23 mouse cellular contexts compared by ENCODE assay signal in the genomic region with DNA sequence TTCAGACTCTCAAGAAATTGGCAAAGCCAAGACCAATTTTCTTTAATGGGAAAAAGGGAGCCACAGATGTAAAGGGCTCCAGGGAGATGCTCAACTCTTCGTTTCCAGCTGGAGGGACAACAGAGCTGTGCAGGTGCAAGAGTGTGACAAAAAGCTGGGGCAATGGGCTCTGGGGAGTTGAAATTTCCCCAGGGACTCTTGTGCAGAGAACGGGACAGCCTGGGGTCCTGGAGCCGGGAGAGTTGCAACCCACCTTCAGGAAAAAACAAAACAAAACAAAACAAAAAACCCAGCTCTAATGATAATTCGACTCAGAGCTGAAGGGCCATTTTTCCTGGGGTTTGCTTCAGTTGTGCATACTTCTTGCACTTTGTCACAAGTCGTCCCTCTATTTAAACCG. TPM values are rescaled to one million over a fixed set of nuclear protein-coding genes. Genes with fewer than 3 reads are reported as not detected.
A peak's percentile ranks its signal among the peaks of the same experiment; 100 is the strongest.
DNase-seq lines count a peak whose midpoint lies in the region; ATAC-seq and TF ChIP-seq lines count a peak whose summit lies in the region.
"Had no signal": no experiment of that assay in that cellular context is flagged by ENCODE, and none has a peak within 500 bp of the region (broad histone marks: within the 10 kb centered on the region; RNA-seq: fewer than 3 reads in every experiment).

No protein-coding gene starts in this region.

- WGBS in midbrain, embryonic 11.5 days = 79% methylated on average over 6 of the region's 6 CpGs
- WGBS in midbrain, embryonic 16.5 days = 80% methylated on average over 6 of the region's 6 CpGs
- WGBS in limb, embryonic 14.5 days = 77% methylated on average over 6 of the region's 6 CpGs

- no peaks in the 10 kb centered on the region for H3K27me3 ChIP-seq in midbrain, embryonic 11.5 days (ENCODE audit: control insufficient read depth, insufficient read depth, low read length)
- H3K27me3 ChIP-seq in midbrain, embryonic 16.5 days (ENCODE audit: control insufficient read depth, insufficient read depth, low read depth, low read length) = no peaks in the 10 kb centered on the region; the same call in 1 of the 2 replicates
- H3K27me3 ChIP-seq in limb, embryonic 14.5 days (ENCODE audit: control insufficient read depth, insufficient read depth, low read length) = no peaks in the 10 kb centered on the region
- H3K27me3 ChIP-seq: embryonic facial prominence, embryonic 13.5 days; forebrain, embryonic 13.5 days; forebrain, embryonic 15.5 days; Patski had no signal

- no peak overlapping the region for H3K27ac ChIP-seq in midbrain, embryonic 11.5 days (ENCODE audit: low read depth, low read length)
- no peak overlapping the region for H3K27ac ChIP-seq in midbrain, embryonic 16.5 days (ENCODE audit: low read length)
- H3K27ac ChIP-seq in limb, embryonic 14.5 days (replicated peaks; ENCODE audit: low read depth, low read length) = peak overlapping the region; percentile 27; the same call in 1 of the 2 replicates
- H3K27ac ChIP-seq: embryonic facial prominence, embryonic 13.5 days; forebrain, embryonic 13.5 days; forebrain, embryonic 15.5 days had no signal

- H3K4me1 ChIP-seq in midbrain, embryonic 11.5 days (ENCODE audit: control insufficient read depth, insufficient read depth, low read length) = peaks cover 10% of the 10 kb centered on the region
- H3K4me1 ChIP-seq in midbrain, embryonic 16.5 days (ENCODE audit: control insufficient read depth, insufficient read depth, low read length) = peaks cover 2% of the 10 kb centered on the region; the same call in 1 of the 2 replicates
- peaks cover 12% of the 10 kb centered on the region; the same call in 1 of the 2 replicates for H3K4me1 ChIP-seq in limb, embryonic 14.5 days (ENCODE audit: control insufficient read depth, insufficient read depth, low read length)
- H3K4me1 ChIP-seq: forebrain, embryonic 15.5 days had no signal

- no peaks in the 10 kb centered on the region for H3K9me3 ChIP-seq in midbrain, embryonic 11.5 days (ENCODE audit: control insufficient read depth, low read length)
- H3K9me3 ChIP-seq in midbrain, embryonic 16.5 days (replicated peaks; ENCODE audit: control insufficient read depth, low read length, poor library complexity, severe bottlenecking) = no peaks in the 10 kb centered on the region
- no peaks in the 10 kb centered on the region for H3K9me3 ChIP-seq in limb, embryonic 14.5 days (ENCODE audit: control insufficient read depth, low read length)
- H3K9me3 ChIP-seq: forebrain, embryonic 13.5 days; forebrain, embryonic 15.5 days; G1E had no signal

- H3K4me2 ChIP-seq in midbrain, embryonic 11.5 days = no peak overlapping the region
- no peak overlapping the region for H3K4me2 ChIP-seq in midbrain, embryonic 16.5 days (ENCODE audit: low read length)
- H3K4me2 ChIP-seq in limb, embryonic 14.5 days (replicated peaks; ENCODE audit: low read depth, low read length, severe bottlenecking) = no peak overlapping the region
- H3K4me2 ChIP-seq: embryonic facial prominence, embryonic 13.5 days; forebrain, embryonic 13.5 days; forebrain, embryonic 15.5 days had no signal

- no peak for ATAC-seq in midbrain, embryonic 11.5 days (ENCODE audit: low FRiP score)
- no peak for ATAC-seq in midbrain, embryonic 16.5 days
- ATAC-seq in limb, embryonic 14.5 days (ENCODE audit: low FRiP score, low read depth) = no peak
- ATAC-seq: activated CD4-positive, CD25-positive, alpha-beta regulatory T cell, adult 4 months; forebrain, embryonic 13.5 days; forebrain, embryonic 15.5 days; forebrain, postnatal 0 days; Patski had no signal

- no peaks in the 10 kb centered on the region for H3K36me3 ChIP-seq in midbrain, embryonic 11.5 days (ENCODE audit: control insufficient read depth, insufficient read depth, low read length)
- H3K36me3 ChIP-seq in midbrain, embryonic 16.5 days (ENCODE audit: control insufficient read depth, insufficient read depth, low read length) = no peaks in the 10 kb centered on the region
- no peaks in the 10 kb centered on the region for H3K36me3 ChIP-seq in limb, embryonic 14.5 days (ENCODE audit: control insufficient read depth, insufficient read depth, low read length)
- H3K36me3 ChIP-seq: embryonic facial prominence, embryonic 13.5 days; forebrain, embryonic 15.5 days; G1E had no signal

- H3K4me3 ChIP-seq in midbrain, embryonic 11.5 days (ENCODE audit: low read depth, low read length) = no peak overlapping the region
- no peak overlapping the region for H3K4me3 ChIP-seq in midbrain, embryonic 16.5 days (ENCODE audit: low read depth, low read length)
- H3K4me3 ChIP-seq in limb, embryonic 14.5 days (replicated peaks; ENCODE audit: low read length) = no peak overlapping the region
- H3K4me3 ChIP-seq: embryonic facial prominence, embryonic 13.5 days; forebrain, embryonic 13.5 days; forebrain, embryonic 15.5 days had no signal

- H3K9ac ChIP-seq in midbrain, embryonic 11.5 days (ENCODE audit: low read length) = no peak overlapping the region
- no peak overlapping the region for H3K9ac ChIP-seq in midbrain, embryonic 16.5 days (ENCODE audit: low read depth, low read length)
- no peak overlapping the region for H3K9ac ChIP-seq in limb, embryonic 14.5 days (ENCODE audit: low read depth, low read length, severe bottlenecking)
- H3K9ac ChIP-seq: embryonic facial prominence, embryonic 13.5 days; forebrain, embryonic 13.5 days; forebrain, embryonic 15.5 days; forebrain, postnatal 0 days had no signal

- DNase-seq in heart, adult 11 months = peak; percentile 81
- DNase-seq in heart, adult 18-20 months = no peak
- peak; percentile 53 for DNase-seq in midbrain, embryonic 11.5 days (ENCODE audit: low spot score, missing footprints)
- DNase-seq in limb, embryonic 14.5 days (ENCODE audit: low spot score) = peak; percentile 30
- DNase-seq in right cerebral cortex, postnatal 10 days (ENCODE audit: low spot score in 2 of 2) = no peak
- no peak for DNase-seq in retina, embryonic 14.5 days (ENCODE audit: low spot score)
- DNase-seq: adrenal gland, adult 8-10 months; adrenal gland, postnatal 14 days; adrenal gland, postnatal 36 days; cerebellum, adult 11-12 months; cerebellum, adult 2 months; cerebellum, adult 9-10 months; cerebellum, postnatal 10 days; cerebellum, postnatal 25 days; forebrain, postnatal 0 days had no signal

- TF ChIP-seq POLR2A in limb, embryonic 14.5 days (IDR thresholded peaks at IDR 0.05; ENCODE audit: borderline replicate concordance, extremely low read depth, insufficient read depth, insufficient read length) = no peak

RNA-seq across cellular contexts. Expression of a gene that starts 57.0 kb away (rescaled TPM):
- 1 to 10 TPM; 2.8 to 3.9 TPM for total RNA-seq in heart, adult 18-20 months (2021)
- polyA plus RNA-seq in midbrain, embryonic 11.5 days (2014; fragmentation: Nextera tagmentation; extraction: Ambion mirVana) = 0.19 and 0.37 TPM in 2 replicates
- polyA plus RNA-seq in midbrain, embryonic 16.5 days (2015; fragmentation: Nextera tagmentation; extraction: Ambion mirVana) = 0.06 and 0.31 TPM in 2 replicates
- 0.49 and 0.92 TPM in 2 replicates for polyA plus RNA-seq in limb, embryonic 14.5 days (2012; rRNA removed)
- polyA plus RNA-seq in limb, embryonic 14.5 days (2014; fragmentation: Nextera tagmentation; extraction: Ambion mirVana) = 1.3 and 1.7 TPM in 2 replicates
- polyA plus RNA-seq: C2C12, G1E had no signal

Comparison
In these comparisons a context has a peak if more than half of its experiments do, and no peak if none do; other contexts are left out.
1. DNase-seq: peak in heart, adult 11 months (single experiment), midbrain, embryonic 11.5 days (single experiment) and limb, embryonic 14.5 days (single experiment); none in heart, adult 18-20 months (0 of 2), right cerebral cortex, postnatal 10 days (0 of 2) and retina, embryonic 14.5 days (single experiment).